Mouse (Mus musculus) liver, postnatal 0 days (tissue): ENCODE data around the gene Shc3.

Experiments used
- CTCF ChIP-seq: sonication (generic); IDR thresholded peaks from 2 replicates; pipeline ENCODE4 v1.5.1; 2016; ENCODE audit warnings: antibody characterized with exemption, low read depth
- EP300 ChIP-seq: IDR thresholded peaks from 2 replicates; pipeline ENCODE4 v1.6.1; 2016; ENCODE audit warnings: antibody characterized with exemption, low read depth, mild to moderate bottlenecking

- TF ChIP-seq CTCF: no peak
- TF ChIP-seq EP300: no peak
These were observed 89.4 kb downstream of the Shc3 start for GRCm38 (mm10) chr13:51479826-51480225.
